Mouse (Mus musculus): ENCODE results near the gene Tcl1b1. TPM values are rescaled to one million over a fixed set of nuclear protein-coding genes. Genes with fewer than 3 reads are reported as not detected.
"Not testable (repeated sequence)": the region's sequence is repeated elsewhere in the genome, so short reads cannot be mapped to it uniquely, and the experiment has no call there.

The Tcl1b1 gene
- total RNA-seq, 1 experiment from 2014 or later = not detected

- not testable (repeated sequence) for DNase-seq
These were observed 40.4 kb downstream of the Tcl1b1 start for GRCm38 (mm10) chr12:105199684-105200497.

DNA sequence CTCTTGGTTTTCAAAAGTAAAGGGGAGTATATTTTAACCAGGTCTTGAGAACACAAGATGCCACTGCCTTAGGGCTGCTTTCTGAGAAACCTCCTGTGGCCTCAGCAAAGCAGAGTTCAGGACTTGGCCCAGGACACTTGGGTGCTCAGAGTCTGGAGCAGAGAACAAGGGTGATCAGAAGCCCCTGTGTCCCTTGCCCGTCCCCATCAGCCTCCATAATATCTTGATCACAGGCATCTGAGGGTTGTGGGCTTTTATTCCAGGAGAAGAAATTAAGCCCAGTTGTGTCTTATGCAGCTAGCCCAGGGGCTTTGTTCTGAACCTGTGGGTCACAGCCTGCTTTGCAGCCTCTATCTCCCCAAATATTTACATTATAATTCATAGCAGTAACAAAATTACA lies 42.2 kb downstream of the Tcl1b1 start, which contains the start of gene Tcl1b4:
TSS of gene Tcl1b4 (plus strand) at position 301 of the 400 bp plus-strand sequence.
- not testable (repeated sequence) for DNase-seq

DNA sequence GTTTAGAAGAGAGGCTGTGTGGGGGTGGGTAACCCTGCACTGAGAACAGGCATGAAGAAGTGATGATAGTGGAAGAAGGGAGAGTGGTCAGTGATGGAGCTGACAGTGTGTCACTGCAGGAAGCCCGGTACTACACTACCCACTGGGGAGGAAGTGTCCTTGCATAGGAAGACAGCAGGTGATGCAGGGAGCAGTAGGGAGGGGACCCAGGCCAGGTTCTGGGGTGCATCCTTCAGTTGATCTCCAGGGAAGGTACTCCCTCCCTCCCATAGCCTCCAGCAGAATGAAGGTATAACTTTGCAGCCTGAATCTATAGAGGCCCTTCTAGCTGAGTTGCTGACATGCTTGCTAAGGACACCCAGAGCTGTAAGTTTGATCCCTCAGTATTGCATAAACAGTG lies 47.6 kb downstream of the Tcl1b1 start:
- no peak for DNase-seq

DNA sequence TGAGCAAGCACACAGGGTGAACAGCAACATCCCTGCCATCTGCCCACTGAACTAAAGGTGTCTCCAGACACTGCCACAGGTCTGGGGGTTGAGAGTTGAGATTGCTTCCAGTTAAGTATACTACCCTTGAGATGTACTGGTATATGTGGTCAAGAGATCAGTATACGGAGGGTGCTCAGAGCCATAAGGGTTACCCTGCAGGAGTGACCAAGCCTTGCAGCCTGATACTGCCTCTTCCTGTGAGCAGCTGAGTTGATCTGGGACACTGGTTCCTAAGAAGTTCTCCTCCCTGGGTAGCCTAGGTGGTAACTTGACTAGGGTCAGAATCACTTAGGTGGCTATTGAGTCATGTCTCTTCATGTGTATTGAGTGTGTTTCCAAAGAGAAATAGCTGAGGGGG lies 49.0 kb downstream of the Tcl1b1 start:
- DNase-seq = no peak

- DNase-seq = no peak
These were observed 49.7 kb downstream of the Tcl1b1 start for GRCm38 (mm10) chr12:105209231-105209630.

Other genes with a start within 250 kb of the Tcl1b1 start
- 8.6 and 14.8 TPM in 2 replicates for gene Syne3, start 149.9 kb upstream of the Tcl1b1 start, total RNA-seq (2021)
- gene Glrx5, start 127.0 kb upstream of the Tcl1b1 start, total RNA-seq (2021) = 183 and 235 TPM in 2 replicates
- gene Tcl1b2, start 13.7 kb upstream of the Tcl1b1 start, total RNA-seq (2021) = not detected in 2 replicates
- not detected in 2 replicates for gene Tcl1b5, start 16.7 kb downstream of the Tcl1b1 start, total RNA-seq (2021)
- gene Tcl1b3, start 31.4 kb downstream of the Tcl1b1 start, total RNA-seq (2021) = not detected in 2 replicates
- not detected in 2 replicates for gene Tcl1b4, start 42.3 kb downstream of the Tcl1b1 start, total RNA-seq (2021)
- not detected in 2 replicates for gene Tcl1, start 63.1 kb downstream of the Tcl1b1 start, total RNA-seq (2021)
- gene Tunar, start 174.2 kb downstream of the Tcl1b1 start, total RNA-seq (2021) = 0.49 and 0.81 TPM in 2 replicates

All from adrenal gland, postnatal 25 days (tissue).